Mouse (Mus musculus) limb, embryonic 13.5 days (tissue): ENCODE measurements at regions not wholly inside any gene's neighbourhood (a gene's known extent, or its start where the extent isn't known, plus 50 kb on each side); places are given as distances from the start of the nearest gene placed in this dataset.

ENCODE experiments used
- ATAC-seq: fragments of 200-750 bp; cut with Nextera tagmentation; 2 replicates; pipeline ENCODE4 v1.8.0; 2017; ENCODE audit warnings: low read depth, moderate number of reproducible peaks, moderate TSS enrichment; ENCODE audit not compliant: low FRiP score
- H3K27ac ChIP-seq: fragments of 300-500 bp; sonication (generic); 2 replicates; pipeline ENCODE4 v1.5.1; 2015; ENCODE audit warnings: inconsistent platforms, mild to moderate bottlenecking, moderate library complexity
- H3K27me3 ChIP-seq: fragments of 300-500 bp; sonication (generic); 2 replicates; pipeline ENCODE4 v1.6.1; 2015; ENCODE audit warnings: mild to moderate bottlenecking, inconsistent platforms
- H3K36me3 ChIP-seq: fragments of 300-500 bp; sonication (generic); 2 replicates; pipeline ENCODE4 v1.6.1; 2015; ENCODE audit warnings: inconsistent platforms, mild to moderate bottlenecking, moderate library complexity
- H3K4me1 ChIP-seq: fragments of 300-500 bp; sonication (generic); 2 replicates; pipeline ENCODE4 v1.6.1; 2015; ENCODE audit warnings: inconsistent platforms
- H3K4me2 ChIP-seq: fragments of 300-500 bp; sonication (generic); replicated peaks from 2 replicates; pipeline ENCODE4 v1.6.1; 2015; ENCODE audit warnings: inconsistent platforms, mild to moderate bottlenecking, moderate library complexity
- H3K4me3 ChIP-seq: fragments of 300-500 bp; sonication (generic); 2 replicates; pipeline ENCODE4 v1.5.1; 2015; ENCODE audit warnings: moderate library complexity, mild to moderate bottlenecking, inconsistent platforms
- H3K9ac ChIP-seq: fragments of 300-500 bp; sonication (generic); 2 replicates; pipeline ENCODE4 v1.6.1; 2015; ENCODE audit warnings: mild to moderate bottlenecking, inconsistent platforms
- H3K9me3 ChIP-seq: fragments of 300-500 bp; sonication (generic); 2 replicates; pipeline ENCODE4 v1.6.1; 2016; ENCODE audit warnings: inconsistent platforms
- WGBS: fragments of 180-500 bp; shearing (Covaris S2); methylation state at CpG from one replicate; pipeline ENCODE4 v1.1.7; 2015; 5-methylcytosine and 5-hydroxymethylcytosine counted together

DNA sequence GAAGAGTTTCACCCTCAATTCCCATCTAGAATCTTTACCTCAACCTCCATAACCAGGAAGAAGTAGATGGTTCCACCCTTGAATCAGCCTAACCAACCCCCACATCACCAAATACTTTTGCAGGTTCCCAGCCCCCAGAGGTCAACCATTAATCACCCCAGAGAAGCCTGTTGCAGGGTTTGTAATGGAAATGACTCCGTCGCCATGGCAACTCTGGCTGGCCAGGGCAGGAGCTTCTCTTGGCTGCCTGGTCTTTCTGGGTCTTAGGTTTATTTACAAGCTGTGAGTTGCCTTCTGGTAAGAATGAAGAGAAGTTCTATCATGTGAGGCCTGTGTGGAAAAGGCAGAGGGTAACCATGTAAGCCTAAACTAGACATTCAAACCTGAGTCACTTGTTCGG lies 163.2 kb upstream of the Ncam1 start:
- H3K36me3 ChIP-seq: no peaks in the 10 kb centered on the region
- H3K4me3 ChIP-seq: no peak overlapping the region
- H3K27ac ChIP-seq: peak overlapping the region; percentile 59; the same call in 1 of the 2 replicates
- WGBS: 12% methylated on average over 3 of the region's 3 CpGs
- H3K4me1 ChIP-seq: peaks cover 45% of the 10 kb centered on the region
- no peak for ATAC-seq
- no peaks in the 10 kb centered on the region for H3K9me3 ChIP-seq
- no peak overlapping the region for H3K9ac ChIP-seq
- H3K27me3 ChIP-seq: no peaks in the 10 kb centered on the region
- H3K4me2 ChIP-seq: no peak overlapping the region

GRCm38 (mm10) chr9:49961329-49961728 lies 162.6 kb upstream of the Ncam1 start:
- 68% methylated on average over 5 of the region's 5 CpGs for WGBS
- ATAC-seq: no peak
- H3K4me3 ChIP-seq: no peak overlapping the region
- no peaks in the 10 kb centered on the region for H3K27me3 ChIP-seq
- peaks cover 45% of the 10 kb centered on the region for H3K4me1 ChIP-seq
- H3K4me2 ChIP-seq: no peak overlapping the region
- no peaks in the 10 kb centered on the region for H3K36me3 ChIP-seq
- H3K9ac ChIP-seq: no peak overlapping the region
- no peak overlapping the region for H3K27ac ChIP-seq
- H3K9me3 ChIP-seq: no peaks in the 10 kb centered on the region

GRCm38 (mm10) chr9:49959987-49960386 lies 161.3 kb upstream of the Ncam1 start:
- no peak for ATAC-seq
- Histone ChIP-seq H3K36me3 (no peaks in the 10 kb centered on the region), H3K27me3 (no peaks in the 10 kb centered on the region), H3K4me3 (no peak overlapping the region), H3K4me1 (peaks cover 45% of the 10 kb centered on the region), H3K9ac (no peak overlapping the region), H3K27ac (no peak overlapping the region), H3K9me3 (no peaks in the 10 kb centered on the region), H3K4me2 (no peak overlapping the region)
- WGBS: 46% methylated on average over 10 of the region's 10 CpGs

DNA sequence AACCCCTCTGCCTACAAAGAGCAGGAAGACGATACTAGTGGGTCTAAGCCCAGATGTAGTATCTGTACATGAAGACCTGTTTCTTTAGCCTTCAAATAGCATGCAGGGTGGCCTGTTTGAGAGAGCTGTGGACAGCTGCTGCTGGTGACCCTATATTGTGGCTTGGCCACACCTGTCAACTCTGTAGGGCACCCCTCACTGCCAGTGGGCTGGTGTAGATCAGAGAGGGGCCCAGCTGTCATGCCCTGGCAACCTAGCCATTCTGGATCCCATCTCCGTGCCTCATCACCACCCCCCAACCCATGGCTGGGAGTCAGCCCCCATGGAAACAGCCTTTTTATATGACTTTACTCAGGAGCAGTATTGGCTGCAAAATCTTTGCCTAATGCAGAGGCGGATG lies 160.2 kb upstream of the Ncam1 start:
- 56% methylated on average over 3 of the region's 3 CpGs for WGBS
- Histone ChIP-seq H3K27ac (no peak overlapping the region), H3K9ac (no peak overlapping the region), H3K27me3 (no peaks in the 10 kb centered on the region), H3K4me1 (peaks cover 45% of the 10 kb centered on the region), H3K36me3 (no peaks in the 10 kb centered on the region), H3K4me2 (no peak overlapping the region), H3K4me3 (no peak overlapping the region), H3K9me3 (no peaks in the 10 kb centered on the region)
- ATAC-seq: peak; percentile 40; the same call in 1 of the 2 replicates

- H3K27me3 ChIP-seq: no peaks in the 10 kb centered on the region
- H3K9ac ChIP-seq: no peak overlapping the region
- H3K27ac ChIP-seq: no peak overlapping the region
- 54% methylated on average over 3 of the region's 3 CpGs for WGBS
- no peak overlapping the region for H3K4me2 ChIP-seq
- ATAC-seq: no peak
- peaks cover 19% of the 10 kb centered on the region for H3K4me1 ChIP-seq
- H3K36me3 ChIP-seq: no peaks in the 10 kb centered on the region
- H3K4me3 ChIP-seq: no peak overlapping the region
- H3K9me3 ChIP-seq: no peaks in the 10 kb centered on the region
Observed at GRCm38 (mm10) chr9:49954601-49955000, 155.9 kb upstream of the Ncam1 start.

DNA sequence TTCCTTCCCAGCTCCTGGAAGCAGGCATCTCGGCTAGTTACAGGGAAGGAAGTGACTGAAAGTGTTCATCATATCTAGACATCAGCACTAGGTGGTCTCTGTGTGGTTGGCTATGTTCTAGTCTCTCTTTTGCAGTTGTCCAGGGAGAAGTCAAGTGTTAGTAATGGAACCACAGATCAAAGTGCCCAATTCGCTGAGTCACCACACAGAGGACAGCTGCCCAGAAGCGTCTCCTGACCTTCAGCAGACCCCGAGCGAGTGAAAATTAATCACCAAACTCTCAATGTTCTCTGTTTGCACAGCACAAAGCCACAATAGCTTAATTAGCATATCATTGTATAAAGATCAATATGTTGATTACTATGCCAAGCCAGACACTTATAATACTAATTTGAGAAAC lies 151.6 kb upstream of the Ncam1 start:
- ATAC-seq: no peak
- Histone ChIP-seq H3K4me2 (no peak overlapping the region), H3K4me3 (no peak overlapping the region), H3K27me3 (no peaks in the 10 kb centered on the region), H3K36me3 (no peaks in the 10 kb centered on the region), H3K9me3 (no peaks in the 10 kb centered on the region), H3K9ac (no peak overlapping the region), H3K4me1 (peaks cover 13% of the 10 kb centered on the region), H3K27ac (no peak overlapping the region)
- 85% methylated on average over 5 of the region's 5 CpGs for WGBS

DNA sequence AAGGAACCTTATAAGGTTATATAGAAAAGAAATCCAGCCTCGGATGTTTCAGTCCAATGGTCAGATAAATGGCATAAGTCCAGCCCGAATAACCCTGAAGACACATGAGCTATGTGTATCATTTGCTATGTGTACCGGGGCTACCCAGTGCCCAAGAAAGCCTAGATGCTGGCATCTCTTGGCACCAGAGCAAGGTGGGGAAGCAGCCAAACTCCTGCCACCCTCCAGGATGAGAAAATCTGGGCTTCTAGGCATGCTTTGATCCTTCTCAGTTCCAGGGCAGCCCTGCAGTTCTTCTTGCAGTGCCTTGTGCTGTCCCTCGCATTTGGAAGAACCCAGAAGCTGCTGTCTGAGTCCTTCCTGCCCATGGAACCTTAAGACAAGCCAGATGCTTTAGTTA lies 149.8 kb upstream of the Ncam1 start:
- Histone ChIP-seq H3K9me3 (no peaks in the 10 kb centered on the region), H3K27me3 (no peaks in the 10 kb centered on the region), H3K27ac (no peak overlapping the region), H3K4me1 (peaks cover 13% of the 10 kb centered on the region), H3K4me3 (no peak overlapping the region), H3K9ac (no peak overlapping the region), H3K36me3 (no peaks in the 10 kb centered on the region), H3K4me2 (no peak overlapping the region)
- 93% methylated on average over 4 of the region's 4 CpGs for WGBS
- no peak for ATAC-seq

- Histone ChIP-seq H3K27ac (no peak overlapping the region), H3K9me3 (no peaks in the 10 kb centered on the region), H3K4me1 (peaks cover 11% of the 10 kb centered on the region), H3K4me2 (no peak overlapping the region), H3K9ac (no peak overlapping the region), H3K36me3 (no peaks in the 10 kb centered on the region), H3K4me3 (no peak overlapping the region), H3K27me3 (no peaks in the 10 kb centered on the region)
- WGBS: 91% methylated on average over 2 of the region's 2 CpGs
- no peak for ATAC-seq
Observed at GRCm38 (mm10) chr9:49946857-49947256, 148.1 kb upstream of the Ncam1 start.

DNA sequence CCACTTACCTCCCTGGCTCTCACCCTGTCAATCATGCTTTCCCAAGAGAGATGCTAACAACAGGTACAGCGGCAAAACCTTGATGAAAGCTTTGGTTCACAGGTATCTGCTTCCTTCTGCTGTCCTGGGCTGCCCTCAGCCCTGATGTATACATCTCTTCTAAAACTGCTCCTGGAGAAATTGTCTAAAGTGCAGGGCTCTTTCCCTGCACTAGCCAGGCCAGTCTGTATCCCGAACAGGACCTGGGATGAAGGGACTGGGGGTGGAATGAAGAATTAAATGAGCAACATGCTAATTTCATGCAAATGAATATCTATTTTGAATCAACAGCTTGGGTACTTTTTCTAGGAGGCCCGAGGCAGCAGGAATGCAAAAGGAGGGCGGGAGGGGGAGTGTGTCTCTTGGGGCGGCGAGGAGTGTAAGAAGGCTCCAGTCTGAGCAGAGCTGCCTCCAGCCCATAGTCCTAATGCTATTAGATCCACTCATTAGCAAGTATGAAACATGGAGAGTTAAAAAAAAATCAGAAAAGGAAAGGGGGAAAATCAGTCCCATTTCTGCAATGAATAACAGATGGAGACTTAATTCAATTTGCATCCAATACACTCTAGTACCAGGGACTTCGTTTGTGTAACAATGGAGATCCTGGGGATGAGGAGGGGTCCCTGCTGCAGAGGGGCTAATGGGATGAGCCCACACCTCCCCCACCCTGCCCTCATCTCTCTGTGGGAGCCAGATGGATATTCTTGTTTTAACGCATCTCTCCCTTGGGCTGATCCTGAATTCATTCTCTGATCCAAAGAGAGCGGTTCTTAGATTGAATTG lies 137.0 kb upstream of the Ncam1 start:
- Histone ChIP-seq H3K4me1 (peaks cover 9% of the 10 kb centered on the region; the same call in 1 of the 2 replicates), H3K4me3 (no peak overlapping the region), H3K36me3 (no peaks in the 10 kb centered on the region), H3K4me2 (no peak overlapping the region), H3K9ac (no peak overlapping the region), H3K27me3 (peaks cover 4% of the 10 kb centered on the region; the same call in 1 of the 2 replicates), H3K9me3 (no peaks in the 10 kb centered on the region), H3K27ac (no peak overlapping the region)
- no peak for ATAC-seq
- 22% methylated on average over 9 of the region's 9 CpGs for WGBS

- H3K4me3 ChIP-seq: no peak overlapping the region
- no peaks in the 10 kb centered on the region for H3K9me3 ChIP-seq
- ATAC-seq: no peak
- no peak overlapping the region for H3K27ac ChIP-seq
- WGBS: 49% methylated on average over 3 of the region's 3 CpGs
- H3K9ac ChIP-seq: no peak overlapping the region
- no peaks in the 10 kb centered on the region for H3K36me3 ChIP-seq
- H3K27me3 ChIP-seq: no peaks in the 10 kb centered on the region; the same call in 1 of the 2 replicates
- peaks cover 30% of the 10 kb centered on the region for H3K4me1 ChIP-seq
- no peak overlapping the region for H3K4me2 ChIP-seq
Observed at GRCm38 (mm10) chr9:49928041-49928656, 129.4 kb upstream of the Ncam1 start.

DNA sequence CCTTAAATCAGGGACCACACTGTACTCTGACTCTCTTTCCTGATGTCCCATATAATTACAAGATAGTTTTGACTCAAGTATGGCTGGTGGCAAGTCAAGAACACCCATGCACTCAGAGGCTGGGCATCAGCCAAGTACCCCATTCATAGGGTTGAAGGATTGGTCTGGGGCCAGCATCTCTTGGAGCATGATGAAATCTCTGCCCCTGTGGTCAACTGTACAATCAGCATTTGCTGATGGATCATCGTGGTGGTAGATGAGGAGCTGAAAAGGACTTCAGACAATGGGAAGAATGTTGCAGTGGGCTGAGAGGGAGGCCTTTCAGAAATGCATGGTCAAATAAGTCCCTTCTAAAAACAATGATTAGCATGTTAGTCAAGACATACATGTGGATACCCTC lies 128.6 kb upstream of the Ncam1 start:
- 92% methylated on average over 1 of the region's 1 CpGs for WGBS
- Histone ChIP-seq H3K9ac (no peak overlapping the region), H3K36me3 (no peaks in the 10 kb centered on the region), H3K27ac (no peak overlapping the region), H3K4me1 (peaks cover 39% of the 10 kb centered on the region), H3K9me3 (no peaks in the 10 kb centered on the region), H3K4me2 (no peak overlapping the region), H3K4me3 (no peak overlapping the region), H3K27me3 (no peaks in the 10 kb centered on the region)
- ATAC-seq: no peak

DNA sequence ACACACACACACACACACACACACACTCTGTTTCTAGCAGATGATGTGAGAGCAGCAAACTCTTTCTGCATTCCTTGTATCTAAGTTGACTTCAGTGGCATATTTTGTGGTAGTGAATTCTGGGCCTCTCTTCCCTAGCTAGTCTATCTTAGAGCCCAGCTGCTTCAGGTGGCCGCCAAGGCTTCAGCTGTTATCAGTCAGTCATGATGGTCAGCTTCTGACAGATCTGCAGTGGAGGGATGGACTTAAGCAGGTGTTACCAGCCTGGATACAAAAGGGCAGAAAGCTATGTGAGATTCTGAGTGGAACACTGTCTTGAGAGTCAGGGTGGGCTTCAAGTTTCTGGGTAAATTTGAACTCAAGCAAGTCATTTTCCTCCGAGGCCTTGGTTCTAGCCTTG lies 127.1 kb upstream of the Ncam1 start:
- Histone ChIP-seq H3K4me3 (no peak overlapping the region), H3K4me1 (peaks cover 43% of the 10 kb centered on the region), H3K27ac (no peak overlapping the region), H3K27me3 (no peaks in the 10 kb centered on the region), H3K36me3 (no peaks in the 10 kb centered on the region), H3K4me2 (no peak overlapping the region), H3K9ac (no peak overlapping the region), H3K9me3 (no peaks in the 10 kb centered on the region)
- no peak for ATAC-seq
- 91% methylated on average over 2 of the region's 2 CpGs for WGBS
